Mouse (Mus musculus) kidney, postnatal 4 days (tissue): ENCODE measurements around the gene Ccl17.
A peak's percentile ranks its signal among the peaks of the same experiment; 100 is the strongest.
"Not testable (repeated sequence)": the region's sequence is repeated elsewhere in the genome, so short reads cannot be mapped to it uniquely, and the experiment has no call there.

Experiments
- DNase-seq, 2 experiments: peaks; one replicate each; pipeline ENCODE4 v3.0.0; 2021; ENCODE audit warnings: mixed read lengths in 2 of 2

Gene Ccl17

GRCm38 (mm10) chr8:94828284-94828683, 18.0 kb downstream of the Ccl17 start:
- no peak for DNase-seq

GRCm38 (mm10) chr8:94833901-94834405, 23.7 kb downstream of the Ccl17 start:
- not testable (repeated sequence) for DNase-seq

- DNase-seq, result not testable (repeated sequence)
Measured at GRCm38 (mm10) chr8:94835751-94836150, 25.5 kb downstream of the Ccl17 start.

- no peak for DNase-seq
Measured at GRCm38 (mm10) chr8:94836456-94837240, 26.4 kb downstream of the Ccl17 start.

GRCm38 (mm10) chr8:94837662-94838574, 27.7 kb downstream of the Ccl17 start, which contains the start of the genes Coq9 and Ciapin1:
Gene Coq9 (plus strand): TSS chr8:94838321.
Gene Ciapin1 (minus strand): TSS chr8:94838358.
- DNase-seq, result peak; percentile 95 to 98

- peak; percentile 70 to 83 for DNase-seq
Measured at GRCm38 (mm10) chr8:94838600-94838999, 28.3 kb downstream of the Ccl17 start.

- no peak for DNase-seq
Measured at GRCm38 (mm10) chr8:94841183-94841582, 30.9 kb downstream of the Ccl17 start.

GRCm38 (mm10) chr8:94850049-94850448, 39.8 kb downstream of the Ccl17 start:
- DNase-seq, result no peak

GRCm38 (mm10) chr8:94854761-94855160, 44.5 kb downstream of the Ccl17 start:
- not testable (repeated sequence) for DNase-seq

- no peak for DNase-seq
Measured at GRCm38 (mm10) chr8:94857011-94857345, 46.7 kb downstream of the Ccl17 start.

- peak; percentile 95 for DNase-seq
Measured at GRCm38 (mm10) chr8:94857346-94858173, 47.3 kb downstream of the Ccl17 start, which contains the start of gene Polr2c. Gene Polr2c (plus strand): TSS chr8:94857450.

- DNase-seq, result peak; percentile 83 to 87
Measured at GRCm38 (mm10) chr8:94861352-94861910, 51.2 kb downstream of the Ccl17 start.
